Mouse (Mus musculus) thymus, adult 2 months (tissue): Measurements from ENCODE around the gene Krt222. TPM values are rescaled to one million over a fixed set of nuclear protein-coding genes. Genes with fewer than 3 reads are reported as not detected.
"Not testable (repeated sequence)": the region's sequence is repeated elsewhere in the genome, so short reads cannot be mapped to it uniquely, and the experiment has no call there.

Source experiments
- DNase-seq: peaks from one replicate; pipeline ENCODE4 v3.0.0; 2021
- H3K27ac ChIP-seq: fragments of 200-500 bp; 2 replicates; pipeline ENCODE4 v1.5.1; 2012; ENCODE audit warnings: low read length, control low read depth; ENCODE audit not compliant: control insufficient read depth, insufficient read depth
- H3K27me3 ChIP-seq: fragments of 200-500 bp; 2 replicates; pipeline ENCODE4 v1.6.1; 2012; ENCODE audit warnings: mild to moderate bottlenecking, low read length, moderate library complexity, mixed read lengths; ENCODE audit not compliant: control insufficient read depth, insufficient read depth
- H3K36me3 ChIP-seq: fragments of 200-500 bp; 2 replicates; pipeline ENCODE4 v1.6.1; 2012; ENCODE audit warnings: mild to moderate bottlenecking, low read length, moderate library complexity; ENCODE audit not compliant: control insufficient read depth, insufficient read depth
- H3K4me1 ChIP-seq: fragments of 200-500 bp; replicated peaks from 2 replicates; pipeline ENCODE4 v1.6.1; 2012; ENCODE audit warnings: low read length; ENCODE audit not compliant: control insufficient read depth, insufficient read depth
- H3K4me3 ChIP-seq: fragments of 200-500 bp; 2 replicates; pipeline ENCODE4 v1.5.1; 2012; ENCODE audit warnings: mild to moderate bottlenecking, low read length, control low read depth, moderate library complexity; ENCODE audit not compliant: control insufficient read depth, insufficient read depth
- CTCF ChIP-seq: fragments of 200-500 bp; IDR thresholded peaks from 2 replicates; pipeline ENCODE4 v1.5.1; 2012; ENCODE audit warnings: mild to moderate bottlenecking, control low read depth, low read length, moderate library complexity, borderline replicate concordance; ENCODE audit not compliant: control insufficient read depth, poor library complexity, insufficient read depth; ENCODE audit errors: extremely low read depth
- POLR2A ChIP-seq: fragments of 200-500 bp; IDR thresholded peaks from 2 replicates; pipeline ENCODE4 v1.6.1; 2012; ENCODE audit warnings: mild to moderate bottlenecking, low read length, control low read depth, moderate library complexity; ENCODE audit not compliant: control insufficient read depth, poor library complexity, insufficient read depth; ENCODE audit errors: extremely low read depth
- WGBS: fragments of 180-500 bp; shearing (Covaris S2); methylation state at CpG from one replicate; pipeline ENCODE4 v1.1.7; 2018; 5-methylcytosine and 5-hydroxymethylcytosine counted together
- polyA plus RNA-seq: library from polyadenylated mRNA; depleted of rRNA; stranded (reverse); fragments of >200 nt; gene quantifications from 2 replicates; pipeline ENCODE4 v1.2.3, GENCODE M21; 2012

Gene Krt222
- polyA plus RNA-seq, 1 experiment: 0.40 TPM

DNA sequence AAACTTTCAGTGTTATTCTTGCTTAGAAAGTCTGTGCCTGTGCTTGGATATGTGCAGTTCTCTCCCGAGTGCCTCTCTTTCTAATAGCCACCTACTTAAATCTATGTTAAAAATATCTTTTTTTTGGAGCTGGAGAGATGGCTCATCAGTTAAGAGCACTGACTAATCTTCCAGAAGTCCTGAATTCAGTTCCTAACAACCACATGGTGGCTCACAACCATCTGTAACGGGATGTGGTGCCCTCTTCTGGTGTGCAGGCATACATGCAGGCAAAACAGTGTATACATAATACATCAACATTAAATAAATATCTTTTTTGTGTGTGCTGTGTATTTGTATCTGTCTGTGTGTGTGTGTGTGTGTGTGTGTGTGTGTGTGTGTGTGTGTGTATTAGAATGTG lies 10.0 kb upstream of the Krt222 start:
- Histone ChIP-seq H3K27me3 (no peaks in the 10 kb centered on the region), H3K27ac (no peak overlapping the region), H3K4me1 (peaks cover 8% of the 10 kb centered on the region), H3K36me3 (no peaks in the 10 kb centered on the region), H3K4me3 (no peak overlapping the region)
- no peak for DNase-seq
- 79% methylated on average over 2 of the region's 2 CpGs for WGBS
- TF ChIP-seq POLR2A (no peak), CTCF (no peak)

GRCm38 (mm10) chr11:99252671-99253070 lies 8.8 kb upstream of the Krt222 start:
- no peaks in the 10 kb centered on the region for H3K36me3 ChIP-seq

GRCm38 (mm10) chr11:99250666-99251065 lies 6.8 kb upstream of the Krt222 start:
- no peak overlapping the region for H3K27ac ChIP-seq
- peaks cover 8% of the 10 kb centered on the region for H3K4me1 ChIP-seq
- no peak for DNase-seq
- no peak for TF ChIP-seq POLR2A
- TF ChIP-seq CTCF: no peak
- no peaks in the 10 kb centered on the region for H3K27me3 ChIP-seq
- WGBS: 48% methylated on average over 3 of the region's 3 CpGs
- no peaks in the 10 kb centered on the region for H3K36me3 ChIP-seq
- H3K4me3 ChIP-seq: no peak overlapping the region

More at GRCm38 (mm10) chr11:99252671-99253070, 8.8 kb upstream of the Krt222 start:
- TF ChIP-seq POLR2A (no peak), CTCF (no peak)
- 71% methylated on average over 8 of the region's 8 CpGs for WGBS
- Histone ChIP-seq H3K27me3 (no peaks in the 10 kb centered on the region), H3K4me1 (peaks cover 8% of the 10 kb centered on the region), H3K27ac (no peak overlapping the region), H3K4me3 (no peak overlapping the region)
- no peak for DNase-seq

GRCm38 (mm10) chr11:99250241-99250640 lies 6.4 kb upstream of the Krt222 start:
- WGBS: 68% methylated on average over 5 of the region's 5 CpGs
- H3K27ac ChIP-seq: no peak overlapping the region
- no peak overlapping the region for H3K4me3 ChIP-seq
- no peak for DNase-seq
- no peaks in the 10 kb centered on the region for H3K36me3 ChIP-seq
- peaks cover 6% of the 10 kb centered on the region for H3K4me1 ChIP-seq
- no peaks in the 10 kb centered on the region for H3K27me3 ChIP-seq
- TF ChIP-seq POLR2A: no peak
- no peak for TF ChIP-seq CTCF

DNA sequence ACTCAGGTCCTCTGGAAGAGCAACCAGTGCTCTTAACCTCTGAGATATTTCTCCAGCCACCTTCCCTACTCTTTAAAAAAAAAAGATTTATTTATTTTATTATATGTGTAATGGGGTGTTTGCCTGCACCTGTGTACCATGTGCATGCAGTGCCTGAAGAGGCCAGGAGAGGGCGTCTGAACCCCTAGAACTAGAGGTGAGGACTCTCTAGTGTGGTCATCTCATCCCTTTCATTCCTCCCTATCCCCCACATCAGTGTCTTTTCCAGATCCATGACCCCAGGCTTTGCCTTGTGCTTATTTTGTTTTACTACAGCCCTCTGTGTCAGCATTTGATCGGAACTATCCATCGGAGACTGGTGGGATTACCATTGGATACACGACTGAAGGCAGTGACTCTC lies 5.2 kb upstream of the Krt222 start:
- TF ChIP-seq POLR2A: no peak
- no peak for TF ChIP-seq CTCF
- Histone ChIP-seq H3K4me3 (no peak overlapping the region), H3K36me3 (no peaks in the 10 kb centered on the region), H3K27ac (no peak overlapping the region), H3K27me3 (0 out of 2 replicates have a peak, but pooled peaks cover 2% of the 10 kb centered on the region), H3K4me1 (no peaks in the 10 kb centered on the region)
- WGBS: 68% methylated on average over 4 of the region's 4 CpGs
- DNase-seq: peak; percentile 27

DNA sequence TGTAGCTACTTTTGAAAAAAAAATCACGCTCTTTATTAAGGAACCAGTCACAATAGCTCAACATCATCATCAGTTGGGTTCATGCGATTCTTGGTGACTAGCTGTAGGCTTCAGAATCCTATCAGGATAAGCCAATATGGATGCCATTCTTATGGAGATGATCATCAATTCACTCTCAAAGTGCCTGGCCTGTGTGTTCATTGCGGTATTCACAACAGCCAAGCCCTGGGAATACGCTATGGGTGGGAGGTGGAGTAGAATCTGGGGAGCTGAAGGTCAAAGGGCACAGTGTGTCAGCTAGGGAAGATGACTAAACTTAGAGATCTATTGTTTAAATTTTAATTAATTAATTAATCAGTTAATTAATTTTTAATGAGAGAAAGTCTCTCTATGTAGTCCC lies 4.0 kb upstream of the Krt222 start:
- DNase-seq: no peak
- no peaks in the 10 kb centered on the region for H3K36me3 ChIP-seq
- 98% methylated on average over 4 of the region's 4 CpGs for WGBS
- peaks cover 4% of the 10 kb centered on the region; the same call in 1 of the 2 replicates for H3K27me3 ChIP-seq
- H3K27ac ChIP-seq: no peak overlapping the region
- H3K4me1 ChIP-seq: no peaks in the 10 kb centered on the region
- H3K4me3 ChIP-seq: no peak overlapping the region
- TF ChIP-seq CTCF (no peak), POLR2A (no peak)

DNA sequence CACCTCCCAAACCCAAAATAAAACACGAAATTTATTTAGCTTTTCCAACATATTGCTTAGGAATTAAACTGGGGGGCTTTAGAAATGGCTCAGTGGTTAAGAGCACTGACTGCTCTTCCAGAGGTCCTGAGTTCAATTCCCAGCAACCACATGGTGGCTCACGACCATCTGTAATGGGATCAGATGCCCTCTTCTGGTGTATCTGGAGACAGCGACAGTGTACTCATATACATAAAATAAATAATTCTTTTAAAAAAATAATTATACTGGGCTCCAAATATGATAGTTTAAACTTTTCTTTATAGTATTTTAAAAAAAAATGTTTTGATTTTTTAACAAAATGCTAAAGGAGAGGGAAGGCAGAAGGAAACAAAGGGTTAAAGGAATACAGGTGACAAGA lies 634 bp upstream of the Krt222 start:
- H3K27ac ChIP-seq, H3K4me3 ChIP-seq, H3K36me3 ChIP-seq, DNase-seq, H3K4me1 ChIP-seq, H3K27me3 ChIP-seq: not testable (repeated sequence)
- 58% methylated on average over 3 of the region's 3 CpGs for WGBS
